Mouse (Mus musculus): ENCODE measurements around the gene Krtap2-4.

Krtap2-4 gene

DNA sequence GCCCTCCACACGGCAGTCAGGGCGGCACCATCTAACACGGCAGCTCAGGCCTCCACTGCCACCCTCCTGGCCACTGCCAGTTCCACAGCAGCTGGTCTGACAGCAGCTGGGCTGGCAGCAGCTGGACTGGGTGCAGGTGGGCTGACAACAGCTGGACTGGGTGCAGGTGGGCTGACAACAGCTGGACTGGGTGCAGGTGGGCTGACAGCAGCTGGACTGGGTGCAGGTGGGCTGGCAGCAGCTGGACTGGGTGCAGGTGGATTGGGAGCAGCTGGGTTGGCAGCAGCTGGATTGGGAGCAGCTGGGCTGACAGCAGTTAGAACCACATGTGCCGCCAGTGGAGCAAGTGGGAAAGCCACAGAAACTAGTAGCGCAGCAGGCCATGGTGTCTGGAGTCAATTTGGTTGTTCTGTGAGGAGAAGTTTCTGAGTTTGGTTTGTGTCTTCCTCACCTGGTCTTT lies 31.4 kb downstream of the Krtap2-4 start, which contains the start of gene Krtap1-4:
Gene Krtap1-4, minus strand, starts transcription at position 410 of the 460 bp plus-strand sequence.
- DNase-seq (ENCODE audit: low spot score in 2 of 2): no peak

DNA sequence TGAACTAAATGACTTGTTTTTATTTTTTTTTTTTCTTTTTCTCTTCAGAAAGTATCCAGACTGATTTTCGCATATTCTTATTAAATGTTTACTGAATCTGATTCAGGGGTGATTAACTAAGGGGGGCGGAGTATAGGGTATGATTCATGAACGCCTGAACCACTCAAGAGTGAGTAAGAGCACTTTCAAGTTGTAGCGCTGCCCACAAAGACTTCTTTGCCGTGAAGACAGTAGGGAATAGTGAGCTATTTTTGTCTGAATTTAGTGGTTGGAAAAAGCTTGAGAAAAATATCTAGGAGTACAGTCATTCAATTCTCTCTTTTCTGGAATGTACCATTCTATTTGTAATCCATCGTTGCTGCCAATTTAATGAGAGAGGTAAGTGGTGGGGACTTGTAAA lies 33.1 kb downstream of the Krtap2-4 start:
- DNase-seq (ENCODE audit: low spot score in 2 of 2): no peak

DNA sequence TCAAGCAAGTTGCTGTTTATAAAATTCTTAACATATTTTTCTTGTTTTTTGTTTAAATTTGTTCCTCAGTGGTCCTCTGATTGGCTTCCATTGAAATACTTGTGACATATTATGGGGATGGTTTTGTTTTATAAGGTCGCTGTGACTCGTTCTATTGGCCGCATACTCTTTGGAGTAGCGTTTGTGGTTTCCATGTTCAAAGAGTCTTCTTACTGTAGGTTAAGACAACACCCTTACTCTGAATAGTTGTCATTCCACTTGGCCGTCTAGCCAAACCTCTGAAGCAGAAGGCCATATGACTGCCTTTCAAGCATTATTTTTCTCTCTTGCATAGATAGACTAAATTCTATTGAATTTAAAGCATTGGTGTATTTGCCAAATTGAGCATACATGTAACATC lies 33.6 kb downstream of the Krtap2-4 start:
- DNase-seq (ENCODE audit: low spot score in 2 of 2): no peak

DNA sequence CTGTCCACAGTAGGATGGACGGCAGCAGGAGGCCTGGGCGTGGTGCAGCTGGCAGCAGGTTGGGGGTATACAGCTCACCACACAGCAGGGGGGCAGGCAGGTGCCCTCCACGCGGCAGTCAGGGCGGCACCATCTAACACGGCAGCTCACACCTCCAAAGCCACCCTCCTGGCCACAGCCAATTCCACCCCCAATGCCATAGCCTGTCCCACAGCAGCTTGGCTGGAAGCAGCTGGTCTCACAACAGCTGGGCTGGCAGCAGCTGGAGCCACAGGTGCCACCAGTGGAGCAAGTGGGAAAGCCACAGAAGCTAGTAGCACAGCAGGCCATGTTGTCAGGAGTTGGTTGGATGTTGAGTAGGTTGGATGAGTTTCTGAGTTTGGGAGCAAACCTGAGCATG lies 34.0 kb downstream of the Krtap2-4 start, which contains the start of gene Krtap1-5:
Gene Krtap1-5, minus strand, starts transcription at position 381 of the 400 bp plus-strand sequence.
- DNase-seq (ENCODE audit: low spot score in 2 of 2): no peak

DNA sequence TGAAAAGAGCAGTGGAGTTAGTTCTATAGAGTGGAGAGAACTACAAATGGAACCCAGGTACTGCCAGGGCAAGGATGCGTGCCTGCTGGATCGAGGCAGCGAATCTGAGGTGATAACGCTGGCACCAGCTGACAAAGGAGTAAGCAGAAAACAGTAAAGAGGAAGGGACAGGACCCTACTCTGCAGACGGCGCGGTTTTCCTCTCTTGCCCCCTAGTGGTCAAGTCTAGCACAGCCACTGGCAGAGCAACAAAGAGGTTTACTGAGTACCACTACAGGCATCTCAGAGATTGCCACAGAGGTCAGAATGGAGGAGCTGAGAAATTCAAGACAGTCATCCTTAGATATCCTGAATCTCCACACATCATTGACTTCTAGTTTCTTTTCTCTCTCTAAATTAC lies 40.5 kb downstream of the Krtap2-4 start:
- peak; percentile 16 to 61 for DNase-seq (ENCODE audit: low spot score in 2 of 2)

DNA sequence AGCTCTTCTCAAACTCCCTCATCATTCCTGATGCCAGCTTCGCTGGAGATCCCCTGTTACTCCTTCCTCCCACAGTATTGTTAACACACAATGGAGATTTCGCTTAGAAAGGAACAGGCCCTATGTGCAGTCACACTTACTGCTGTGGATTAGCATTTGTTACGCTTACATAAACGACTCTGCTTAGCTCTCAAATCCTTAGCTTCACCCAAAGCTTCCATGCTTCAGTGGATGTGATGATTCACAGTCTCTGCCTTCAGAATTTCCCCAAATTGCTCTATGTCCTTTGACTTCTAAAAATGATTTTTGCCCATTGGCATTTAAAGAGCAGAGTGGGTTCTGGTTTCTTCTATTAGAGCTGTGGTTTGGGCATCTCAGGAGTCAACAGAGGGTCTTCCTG lies 41.5 kb downstream of the Krtap2-4 start:
- DNase-seq (ENCODE audit: low spot score in 2 of 2): no peak

DNA sequence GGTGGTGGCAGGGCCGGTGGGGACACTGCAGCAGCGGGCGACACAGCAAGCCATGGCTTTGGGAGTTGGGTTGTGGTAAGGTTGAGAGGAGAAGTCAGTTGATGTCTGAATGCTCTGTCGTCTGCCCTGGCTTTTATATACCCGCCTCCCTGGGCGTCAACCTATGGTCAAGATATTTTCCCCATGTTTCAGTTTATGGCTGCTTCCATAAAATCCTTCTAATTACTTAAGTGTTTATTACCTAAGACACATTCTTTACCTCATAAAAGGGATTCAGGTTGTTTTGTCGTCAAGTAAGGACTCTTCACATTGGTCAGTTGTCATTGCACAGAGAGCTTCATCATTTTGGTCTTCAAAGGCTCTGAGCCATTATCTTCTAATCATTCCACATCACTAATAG lies 48.1 kb downstream of the Krtap2-4 start, which contains the start of gene Krtap3-1:
Gene Krtap3-1, minus strand, starts transcription at position 101 of the 400 bp plus-strand sequence.
- DNase-seq (ENCODE audit: low spot score in 2 of 2): no peak
